Mouse (Mus musculus) retina, postnatal 7 days (tissue): ENCODE data around the gene Apol9b.

Experiments used
- DNase-seq: peaks from one replicate; pipeline ENCODE4 v3.0.0-alpha.2; 2012; ENCODE audit warnings: low read depth, low spot score

The Apol9b gene

DNA sequence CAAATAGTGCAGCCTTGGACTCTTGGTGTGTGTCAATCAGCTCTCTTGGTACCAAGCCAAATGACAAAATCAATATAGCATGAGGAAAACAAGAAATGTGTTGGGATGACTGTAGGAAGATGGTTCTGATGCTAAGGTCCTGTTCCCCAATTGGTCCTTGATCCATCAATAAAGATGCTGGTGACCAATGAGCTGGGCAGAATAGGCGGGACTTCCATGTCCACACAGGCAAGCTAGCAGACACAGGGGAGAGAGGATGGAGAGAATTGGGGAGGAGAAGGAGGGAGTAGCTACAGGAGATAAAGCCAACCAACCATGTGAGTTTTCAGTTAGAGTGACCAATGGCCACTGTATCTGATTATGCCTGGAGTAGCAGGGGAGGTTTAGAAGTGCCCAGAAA lies 17.5 kb downstream of the Apol9b start:
- DNase-seq, result no peak

- DNase-seq, result no peak
Observed at GRCm38 (mm10) chr15:77748414-77748813, 19.6 kb downstream of the Apol9b start.

DNA sequence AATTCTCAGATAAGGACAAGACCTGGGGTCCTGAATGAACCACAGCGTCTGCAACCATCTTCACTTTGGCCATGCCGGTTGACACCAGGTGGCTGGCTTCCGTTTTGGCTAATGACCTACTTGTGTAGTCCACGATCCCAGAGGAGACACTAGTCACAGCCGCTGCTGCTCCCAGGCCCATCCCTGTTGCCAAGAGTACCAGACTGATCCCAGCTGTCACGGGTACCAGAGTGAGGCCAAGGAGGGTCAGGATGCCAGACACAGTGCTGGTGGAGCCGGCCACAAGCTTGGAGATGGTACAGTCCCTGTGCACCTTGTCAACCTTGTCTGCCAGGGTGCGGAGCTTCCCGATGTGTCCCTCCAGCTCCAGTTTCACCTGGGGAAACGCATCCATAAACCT lies 20.9 kb downstream of the Apol9b start:
- no peak for DNase-seq

- peak; percentile 23 for DNase-seq
Observed at GRCm38 (mm10) chr15:77750461-77750860, 21.6 kb downstream of the Apol9b start.

DNA sequence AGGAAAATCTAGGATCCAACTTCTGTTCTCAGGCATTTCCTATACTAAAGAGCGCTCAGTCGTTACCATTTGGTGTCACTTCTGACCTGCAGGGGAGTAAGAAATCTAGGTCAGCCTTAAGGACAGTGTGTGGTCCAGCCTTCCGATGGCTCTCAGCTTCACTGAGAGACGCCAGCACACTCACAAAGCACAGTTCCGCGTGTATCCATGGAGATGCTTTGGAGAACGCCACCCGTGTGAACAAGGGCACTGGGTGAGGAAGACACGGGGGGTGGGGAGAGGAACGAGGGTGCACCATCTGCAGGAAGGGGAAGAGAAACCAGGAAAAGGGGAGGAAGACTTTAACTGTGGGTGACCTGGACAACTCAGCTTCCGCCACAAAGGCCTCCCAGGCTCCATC lies 23.6 kb downstream of the Apol9b start:
- no peak for DNase-seq

- no peak for DNase-seq
Observed at GRCm38 (mm10) chr15:77755132-77755531, 26.3 kb downstream of the Apol9b start.

GRCm38 (mm10) chr15:77756081-77756480 lies 27.2 kb downstream of the Apol9b start:
- no peak for DNase-seq

DNA sequence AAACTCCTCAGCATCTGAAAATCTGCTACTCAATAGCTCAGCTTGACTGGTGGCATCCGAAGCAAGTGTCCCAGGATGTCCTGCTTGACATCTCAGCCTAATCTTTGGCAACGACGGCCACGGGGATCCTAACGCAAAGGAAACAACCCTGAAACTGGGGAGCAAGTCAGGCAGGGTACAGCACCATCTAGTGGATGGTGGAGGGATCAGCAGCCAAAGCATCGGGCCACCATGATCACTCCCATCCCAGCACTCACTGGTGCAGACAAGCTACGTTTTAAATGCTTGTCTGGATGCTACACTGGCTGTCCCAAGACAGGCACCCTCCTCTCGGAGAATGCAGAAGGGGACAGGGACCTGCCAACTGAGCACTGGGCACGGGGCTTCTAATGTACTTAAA lies 28.0 kb downstream of the Apol9b start, which contains the start of gene Apol8:
Gene Apol8, minus strand, starts transcription at position 156 of the 400 bp plus-strand sequence.
- DNase-seq, result peak; percentile 49

- DNase-seq, result no peak
Observed at GRCm38 (mm10) chr15:77757586-77758226, 28.9 kb downstream of the Apol9b start.

- no peak for DNase-seq
Observed at GRCm38 (mm10) chr15:77760037-77760436, 31.2 kb downstream of the Apol9b start.

DNA sequence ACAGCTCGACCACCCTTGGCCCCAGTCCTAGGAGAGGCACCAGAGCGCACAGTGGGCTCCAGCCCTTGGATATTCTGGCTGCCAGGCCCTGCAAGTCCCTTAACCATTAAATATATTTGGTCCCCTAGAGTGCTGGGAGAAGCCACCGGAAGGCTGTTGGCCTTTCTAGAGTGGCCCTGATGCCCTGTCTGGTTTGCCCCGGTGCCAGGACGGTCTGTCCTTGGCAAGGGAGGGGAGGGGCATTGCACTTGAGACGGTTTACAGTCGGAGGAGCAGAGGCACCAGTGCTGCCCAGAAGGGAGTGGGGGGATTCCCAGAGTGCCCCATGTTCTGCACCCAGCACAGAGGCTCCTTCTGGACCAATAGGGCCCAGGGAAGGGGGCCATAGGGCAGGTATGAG lies 32.2 kb downstream of the Apol9b start:
- no peak for DNase-seq

DNA sequence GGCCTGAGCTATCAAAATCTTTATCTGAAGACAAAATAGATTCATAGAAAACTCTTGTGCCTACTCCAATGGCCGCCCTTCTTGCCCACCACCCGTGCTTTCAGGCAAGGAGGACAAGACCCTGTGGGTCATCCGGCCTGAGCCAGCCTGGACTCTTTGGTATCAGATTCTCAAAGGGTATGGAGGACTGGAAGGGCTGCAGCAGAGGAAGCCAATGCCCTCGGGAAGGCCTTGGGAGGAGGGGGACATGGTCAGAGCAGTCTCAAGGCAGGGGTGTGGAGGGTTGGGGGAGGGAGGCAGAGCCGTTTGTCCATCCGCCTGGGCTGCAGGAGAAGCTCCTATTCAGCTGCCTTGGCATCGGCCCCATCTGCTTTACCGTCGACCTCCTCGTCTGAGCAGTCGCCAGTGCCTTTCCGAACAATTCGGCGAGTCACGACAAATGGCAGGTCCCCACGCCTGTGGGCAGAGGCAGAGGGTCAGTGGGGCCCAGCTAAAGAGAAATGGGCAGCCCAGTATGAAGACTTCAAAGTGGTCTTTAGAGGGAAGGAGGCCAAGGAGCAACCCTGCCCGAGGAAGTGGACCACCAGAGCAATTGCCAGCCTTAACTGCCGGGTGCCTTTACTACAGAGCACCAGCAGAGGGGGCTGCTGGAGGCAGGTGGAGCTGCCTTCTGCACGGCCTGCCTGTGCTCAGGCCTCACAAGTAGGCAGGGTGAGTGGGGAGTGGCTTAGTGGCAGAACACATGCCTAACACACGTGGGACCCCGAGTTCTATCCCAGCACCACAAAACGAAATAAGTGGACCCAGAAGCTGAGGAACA lies 32.9 kb downstream of the Apol9b start:
- DNase-seq, result no peak

DNA sequence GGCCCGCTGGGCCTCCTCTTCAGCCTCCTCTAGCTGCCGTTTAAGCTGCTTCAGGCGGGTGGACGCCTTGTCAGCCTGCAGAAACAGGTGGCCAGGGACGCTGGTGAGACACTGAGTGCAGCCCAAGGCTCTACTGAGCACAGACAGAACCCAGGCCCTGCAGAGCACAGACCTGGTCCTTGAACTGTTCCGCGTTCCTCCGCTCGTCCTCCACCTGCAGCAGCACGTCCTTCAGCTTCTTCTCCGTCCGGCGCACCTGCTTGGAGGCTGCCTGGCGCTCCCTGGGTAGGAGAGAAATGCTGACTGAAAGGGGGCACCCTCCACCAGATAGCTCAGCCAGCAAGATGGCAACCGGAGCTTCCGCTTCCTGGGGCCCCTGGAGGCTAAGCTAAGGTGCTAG lies 34.2 kb downstream of the Apol9b start:
- no peak for DNase-seq

- DNase-seq, result no peak
Observed at GRCm38 (mm10) chr15:77763702-77764101, 34.9 kb downstream of the Apol9b start.

GRCm38 (mm10) chr15:77764391-77765006 lies 35.7 kb downstream of the Apol9b start:
- DNase-seq, result no peak

- no peak for DNase-seq
Observed at GRCm38 (mm10) chr15:77765484-77766093, 36.8 kb downstream of the Apol9b start.

GRCm38 (mm10) chr15:77766981-77767380 lies 38.1 kb downstream of the Apol9b start:
- DNase-seq, result no peak

GRCm38 (mm10) chr15:77770341-77770740 lies 41.5 kb downstream of the Apol9b start:
- DNase-seq, result no peak

GRCm38 (mm10) chr15:77770942-77771341 lies 42.1 kb downstream of the Apol9b start:
- DNase-seq, result no peak

- DNase-seq, result no peak
Observed at GRCm38 (mm10) chr15:77773099-77773915, 44.5 kb downstream of the Apol9b start.

- no peak for DNase-seq
Observed at GRCm38 (mm10) chr15:77774303-77774702, 45.5 kb downstream of the Apol9b start.
